Mouse (Mus musculus): ENCODE measurements around the gene Zfp697.

GRCm38 (mm10) chr3:98381677-98382245 is 500 bp upstream of the Zfp697 start:
- TF ChIP-seq CTCF (IDR thresholded peaks at IDR 0.05; ENCODE audit: low read depth) (peak; percentile 49; the same call in 1 of the 2 replicates), EP300 (IDR thresholded peaks at IDR 0.05; ENCODE audit: low read depth) (no peak)
